ENCODE assay signal across 28 mouse cellular contexts in genomic region chr6:66298056-66298455, GRCm38 (mm10).
DNase-seq lines count a peak whose midpoint lies in the region; ATAC-seq and TF ChIP-seq lines count a peak whose summit lies in the region.
"Had no signal": no experiment of that assay in that cellular context is flagged by ENCODE, and none has a peak within 500 bp of the region (broad histone marks: within the 10 kb centered on the region; RNA-seq: fewer than 3 reads in every experiment).

No protein-coding gene starts in this region.

- no peak for TF ChIP-seq CTCF in intestine, postnatal 0 days (IDR thresholded peaks at IDR 0.05; ENCODE audit: low read depth)
- TF ChIP-seq CTCF in brain, embryonic 14.5 days (IDR thresholded peaks at IDR 0.05; ENCODE audit: borderline replicate concordance, extremely low read depth, insufficient read depth, insufficient read length): no peak

- 40% methylated on average over 4 of the region's 4 CpGs for WGBS in intestine, embryonic 14.5 days
- WGBS in intestine, postnatal 0 days: 61% methylated on average over 4 of the region's 4 CpGs
- WGBS in intestine, embryonic 16.5 days: 49% methylated on average over 4 of the region's 4 CpGs

- H3K36me3 ChIP-seq in intestine, embryonic 14.5 days (ENCODE audit: control insufficient read depth, insufficient read depth, low read length): no peaks in the 10 kb centered on the region
- H3K36me3 ChIP-seq in intestine, postnatal 0 days (ENCODE audit: control insufficient read depth, insufficient read depth): no peaks in the 10 kb centered on the region
- no peaks in the 10 kb centered on the region for H3K36me3 ChIP-seq in intestine, embryonic 16.5 days (ENCODE audit: control insufficient read depth, insufficient read depth, low read length)
- H3K36me3 ChIP-seq: embryonic facial prominence, embryonic 13.5 days; embryonic facial prominence, embryonic 15.5 days; forebrain, embryonic 10.5 days; forebrain, embryonic 12.5 days; G1E had no signal

- H3K4me2 ChIP-seq in intestine, embryonic 14.5 days (ENCODE audit: low read length): no peak overlapping the region
- H3K4me2 ChIP-seq in intestine, postnatal 0 days (replicated peaks; ENCODE audit: low read depth): no peak overlapping the region
- no peak overlapping the region for H3K4me2 ChIP-seq in intestine, embryonic 16.5 days (ENCODE audit: low read depth, low read length)
- H3K4me2 ChIP-seq: embryonic facial prominence, embryonic 13.5 days; embryonic facial prominence, embryonic 15.5 days; forebrain, embryonic 12.5 days had no signal

- H3K4me3 ChIP-seq in intestine, embryonic 14.5 days (ENCODE audit: low read depth, low read length): no peak overlapping the region
- H3K4me3 ChIP-seq in intestine, postnatal 0 days (ENCODE audit: low read depth, low read length): no peak overlapping the region
- no peak overlapping the region for H3K4me3 ChIP-seq in intestine, embryonic 16.5 days (ENCODE audit: low read length)
- H3K4me3 ChIP-seq: embryonic facial prominence, embryonic 13.5 days; embryonic facial prominence, embryonic 15.5 days; erythroblast, embryonic 14.5 days; forebrain, embryonic 10.5 days; forebrain, embryonic 12.5 days had no signal

- H3K27ac ChIP-seq in intestine, embryonic 14.5 days (ENCODE audit: low read depth): peak overlapping the region; percentile 8; the same call in 1 of the 2 replicates
- no peak overlapping the region for H3K27ac ChIP-seq in intestine, postnatal 0 days (ENCODE audit: low read depth, low read length)
- H3K27ac ChIP-seq in intestine, embryonic 16.5 days (ENCODE audit: low read length): no peak overlapping the region
- H3K27ac ChIP-seq: embryonic facial prominence, embryonic 13.5 days; embryonic facial prominence, embryonic 15.5 days; forebrain, embryonic 10.5 days; forebrain, embryonic 12.5 days had no signal

- DNase-seq in intestine, embryonic 14.5 days (ENCODE audit: low spot score): no peak
- DNase-seq in brain, embryonic 14.5 days (ENCODE audit: low read depth): peak; percentile 20
- DNase-seq in right cerebral cortex, postnatal 10 days (ENCODE audit: low spot score in 2 of 2): no peak
- DNase-seq: adrenal gland, adult 8-10 months; adrenal gland, postnatal 14 days; adrenal gland, postnatal 36 days; B cell, adult 2 months; cerebellum, adult 11 months; cerebellum, adult 18-20 months; cerebellum, adult 8-10 months; cerebellum, adult 9-11 months; cerebellum, postnatal 14 days; cerebellum, postnatal 36 days; embryo, embryonic 11 days had no signal

- H3K9ac ChIP-seq in intestine, embryonic 14.5 days (ENCODE audit: low read length): no peak overlapping the region
- H3K9ac ChIP-seq in intestine, postnatal 0 days (ENCODE audit: low read depth, low read length): no peak overlapping the region
- H3K9ac ChIP-seq in intestine, embryonic 16.5 days (ENCODE audit: low read depth, low read length): no peak overlapping the region
- H3K9ac ChIP-seq: embryonic facial prominence, embryonic 13.5 days; embryonic facial prominence, embryonic 15.5 days; forebrain, embryonic 12.5 days had no signal

- H3K9me3 ChIP-seq in intestine, embryonic 14.5 days (ENCODE audit: control insufficient read depth, low read length): no peaks in the 10 kb centered on the region
- H3K9me3 ChIP-seq in intestine, postnatal 0 days (ENCODE audit: control insufficient read depth): no peaks in the 10 kb centered on the region
- no peaks in the 10 kb centered on the region for H3K9me3 ChIP-seq in intestine, embryonic 16.5 days (ENCODE audit: control insufficient read depth, low read length)
- H3K9me3 ChIP-seq: embryonic facial prominence, embryonic 13.5 days; embryonic facial prominence, embryonic 15.5 days; forebrain, embryonic 10.5 days; forebrain, embryonic 12.5 days; G1E had no signal

- ATAC-seq in intestine, embryonic 14.5 days (replicated peaks; ENCODE audit: low FRiP score, low TSS enrichment, low read depth): no peak
- ATAC-seq in intestine, postnatal 0 days: no peak
- ATAC-seq in intestine, embryonic 16.5 days: peak; percentile 60; the same call in 1 of the 2 replicates
- ATAC-seq: activated CD4-positive, CD25-positive, alpha-beta regulatory T cell, adult 4 months; CD4-positive, CD25-positive, alpha-beta regulatory T cell, adult 4 months; forebrain, embryonic 14.5 days; forebrain, embryonic 16.5 days; Patski had no signal

- H3K27me3 ChIP-seq in intestine, embryonic 14.5 days (replicated peaks; ENCODE audit: control insufficient read depth, insufficient read depth, low read length): no peaks in the 10 kb centered on the region
- no peaks in the 10 kb centered on the region for H3K27me3 ChIP-seq in intestine, postnatal 0 days (replicated peaks; ENCODE audit: control insufficient read depth, insufficient read depth, low read length)
- H3K27me3 ChIP-seq in intestine, embryonic 16.5 days (replicated peaks; ENCODE audit: control insufficient read depth, insufficient read depth, low read length): no peaks in the 10 kb centered on the region
- H3K27me3 ChIP-seq: CH12.LX; embryonic facial prominence, embryonic 13.5 days; embryonic facial prominence, embryonic 15.5 days; forebrain, embryonic 12.5 days; Patski had no signal

- 0 out of 2 replicates have a peak, but pooled peaks cover 3% of the 10 kb centered on the region for H3K4me1 ChIP-seq in intestine, embryonic 14.5 days (replicated peaks; ENCODE audit: control insufficient read depth, insufficient read depth, low read length)
- H3K4me1 ChIP-seq in intestine, postnatal 0 days (replicated peaks; ENCODE audit: control insufficient read depth, insufficient read depth, low read length): no peaks in the 10 kb centered on the region
- H3K4me1 ChIP-seq in intestine, embryonic 16.5 days (ENCODE audit: control insufficient read depth, insufficient read depth, low read length): no peaks in the 10 kb centered on the region
- H3K4me1 ChIP-seq: embryonic facial prominence, embryonic 13.5 days; embryonic facial prominence, embryonic 15.5 days; forebrain, embryonic 10.5 days; forebrain, embryonic 12.5 days had no signal

- no peak for TF ChIP-seq POLR2A in brain, embryonic 14.5 days (IDR thresholded peaks at IDR 0.05; ENCODE audit: borderline replicate concordance, extremely low read depth, insufficient read depth, insufficient read length, poor library complexity, severe bottlenecking)
